Mouse (Mus musculus) C2C12 (cell line): ENCODE results near the gene Adamts12.

Experiments
- CEBPB ChIP-seq: IDR thresholded peaks from one replicate; pipeline ENCODE4 v1.6.1; 2011; ENCODE audit warnings: low read depth, mild to moderate bottlenecking, control low read depth, moderate library complexity
- CTCF ChIP-seq: IDR thresholded peaks from one replicate; pipeline ENCODE4 v1.5.1; 2011; ENCODE audit not compliant: control insufficient read depth, insufficient read depth, insufficient read length
- FOSL1 ChIP-seq: IDR thresholded peaks from one replicate; pipeline ENCODE4 v1.8.0; 2011; ENCODE audit warnings: mild to moderate bottlenecking, low read length; ENCODE audit not compliant: poor library complexity, insufficient read depth, severe bottlenecking
- MAX ChIP-seq: IDR thresholded peaks from one replicate; pipeline ENCODE4 v1.6.1; 2011; ENCODE audit warnings: mild to moderate bottlenecking, control low read depth
- MYOD1 ChIP-seq: IDR thresholded peaks from one replicate; pipeline ENCODE4 v1.6.1; 2011; ENCODE audit warnings: low read depth; ENCODE audit not compliant: control insufficient read depth, insufficient read length
- MYOG ChIP-seq: IDR thresholded peaks from one replicate; pipeline ENCODE4 v1.6.1; 2011; ENCODE audit not compliant: control insufficient read depth, insufficient read length; ENCODE audit errors: extremely low read depth
- USF1 ChIP-seq: IDR thresholded peaks from one replicate; pipeline ENCODE4 v1.6.1; 2011; ENCODE audit warnings: low read depth, mild to moderate bottlenecking, control low read depth, moderate library complexity

- TF ChIP-seq MAX: no peak
- TF ChIP-seq CTCF: no peak
- no peak for TF ChIP-seq MYOD1
- TF ChIP-seq USF1: no peak
- TF ChIP-seq CEBPB: no peak
- no peak for TF ChIP-seq MYOG
- no peak for TF ChIP-seq FOSL1
These were observed 28.6 kb upstream of the Adamts12 start for GRCm38 (mm10) chr15:11035947-11036474.
